Mouse (Mus musculus): ENCODE results near the gene Ppp6r3. TPM values are rescaled to one million over a fixed set of nuclear protein-coding genes. Genes with fewer than 3 reads are reported as not detected.

Ppp6r3 gene
- polyA plus RNA-seq, 1 experiment, result 97.4 TPM

DNA sequence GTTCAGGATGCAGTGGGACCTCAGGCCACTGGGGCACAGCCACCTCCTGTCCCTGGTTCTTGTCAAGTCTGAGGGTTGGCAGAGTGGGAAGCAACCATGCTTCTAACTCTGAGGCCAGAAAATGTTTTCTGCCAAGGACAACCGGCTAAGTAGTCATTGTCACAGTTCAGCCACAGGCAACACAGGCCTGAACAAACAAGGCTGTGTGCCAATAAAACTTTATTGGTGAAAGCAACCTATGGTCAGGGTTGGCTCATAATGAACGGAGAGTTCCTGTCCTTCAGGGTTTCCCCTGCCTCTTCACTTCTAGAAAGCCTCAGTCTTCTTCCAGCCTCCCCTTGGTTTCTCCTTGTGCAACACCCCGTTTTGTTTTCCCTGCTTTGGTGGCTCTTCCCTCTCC lies 139.7 kb downstream of the Ppp6r3 start:
- no peak overlapping the region for H3K27ac ChIP-seq (ENCODE audit: control insufficient read depth, insufficient read depth, low read length)
- H3K27me3 ChIP-seq (ENCODE audit: control insufficient read depth, insufficient read depth, low read length), result no peaks in the 10 kb centered on the region
- WGBS, result 87% methylated on average over 3 of the region's 3 CpGs
- TF ChIP-seq POLR2A (IDR thresholded peaks at IDR 0.05; ENCODE audit: control insufficient read depth, extremely low read depth, insufficient read depth, low read length, poor library complexity) (no peak), CTCF (IDR thresholded peaks at IDR 0.05; ENCODE audit: borderline replicate concordance, control insufficient read depth, extremely low read depth, insufficient read depth, low read length, poor library complexity) (no peak)
- H3K4me1 ChIP-seq (replicated peaks; ENCODE audit: control insufficient read depth, insufficient read depth, low read length), result peaks cover 42% of the 10 kb centered on the region
- DNase-seq, result no peak
- H3K36me3 ChIP-seq (ENCODE audit: control insufficient read depth, insufficient read depth, low read length), result no peaks in the 10 kb centered on the region
- no peak overlapping the region for H3K4me3 ChIP-seq (ENCODE audit: control insufficient read depth, insufficient read depth, low read length)

DNA sequence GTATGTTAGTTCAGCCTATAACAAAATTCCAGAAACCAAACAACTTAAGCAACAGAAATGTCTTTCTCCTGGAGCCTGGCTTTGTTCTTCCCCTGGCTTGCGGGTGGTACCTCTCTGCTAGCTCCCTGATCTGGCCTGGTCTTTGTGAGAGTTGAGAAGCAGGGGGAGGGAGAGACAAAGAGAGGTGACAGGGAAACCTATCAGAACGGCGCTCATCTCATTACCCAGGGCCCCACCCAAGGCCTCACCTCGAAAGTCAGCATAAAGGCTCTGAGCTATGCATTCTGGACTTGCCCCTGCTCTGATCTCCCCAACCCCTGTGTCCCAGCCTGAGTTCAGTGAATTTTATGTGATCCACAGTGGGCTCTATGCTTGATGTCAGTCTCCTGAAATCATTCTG lies 140.9 kb downstream of the Ppp6r3 start:
- H3K27ac ChIP-seq (ENCODE audit: control insufficient read depth, insufficient read depth, low read length), result no peak overlapping the region
- no peak for DNase-seq

DNA sequence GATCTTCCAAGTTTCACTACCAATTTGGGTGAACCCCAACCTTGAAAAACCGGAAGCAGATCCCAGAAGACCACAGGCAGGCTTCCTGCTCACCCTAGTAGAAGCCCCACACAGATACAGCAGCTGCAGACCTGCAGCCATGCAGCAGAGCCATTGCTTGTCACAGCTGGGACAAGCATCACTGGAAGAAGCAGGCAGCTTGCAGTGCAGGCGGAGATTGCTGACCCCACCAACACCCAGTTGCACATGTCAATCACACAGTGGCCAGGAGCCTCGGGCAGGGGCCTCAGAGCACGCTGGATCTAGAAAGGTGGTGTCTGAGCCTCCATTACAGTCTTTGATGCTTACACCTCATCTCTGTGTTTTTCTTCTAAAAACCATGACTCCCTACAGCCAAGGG lies 141.4 kb downstream of the Ppp6r3 start:
- WGBS, result 51% methylated on average over 4 of the region's 4 CpGs
- DNase-seq, result no peak
- Histone ChIP-seq H3K27me3 (ENCODE audit: control insufficient read depth, insufficient read depth, low read length) (no peaks in the 10 kb centered on the region), H3K4me1 (replicated peaks; ENCODE audit: control insufficient read depth, insufficient read depth, low read length) (peaks cover 38% of the 10 kb centered on the region), H3K4me3 (ENCODE audit: control insufficient read depth, insufficient read depth, low read length) (no peak overlapping the region), H3K36me3 (ENCODE audit: control insufficient read depth, insufficient read depth, low read length) (no peaks in the 10 kb centered on the region), H3K27ac (ENCODE audit: control insufficient read depth, insufficient read depth, low read length) (no peak overlapping the region)
- no peak for TF ChIP-seq POLR2A (IDR thresholded peaks at IDR 0.05; ENCODE audit: control insufficient read depth, extremely low read depth, insufficient read depth, low read length, poor library complexity)
- TF ChIP-seq CTCF (IDR thresholded peaks at IDR 0.05; ENCODE audit: borderline replicate concordance, control insufficient read depth, extremely low read depth, insufficient read depth, low read length, poor library complexity), result no peak

More for the DNA sequence above, 140.9 kb downstream of the Ppp6r3 start:
- 76% methylated on average over 4 of the region's 4 CpGs for WGBS
- Histone ChIP-seq H3K4me1 (replicated peaks; ENCODE audit: control insufficient read depth, insufficient read depth, low read length) (peaks cover 39% of the 10 kb centered on the region), H3K36me3 (ENCODE audit: control insufficient read depth, insufficient read depth, low read length) (no peaks in the 10 kb centered on the region), H3K27me3 (ENCODE audit: control insufficient read depth, insufficient read depth, low read length) (no peaks in the 10 kb centered on the region), H3K4me3 (ENCODE audit: control insufficient read depth, insufficient read depth, low read length) (no peak overlapping the region)
- TF ChIP-seq CTCF (IDR thresholded peaks at IDR 0.05; ENCODE audit: borderline replicate concordance, control insufficient read depth, extremely low read depth, insufficient read depth, low read length, poor library complexity), result no peak
- TF ChIP-seq POLR2A (IDR thresholded peaks at IDR 0.05; ENCODE audit: control insufficient read depth, extremely low read depth, insufficient read depth, low read length, poor library complexity), result no peak

DNA sequence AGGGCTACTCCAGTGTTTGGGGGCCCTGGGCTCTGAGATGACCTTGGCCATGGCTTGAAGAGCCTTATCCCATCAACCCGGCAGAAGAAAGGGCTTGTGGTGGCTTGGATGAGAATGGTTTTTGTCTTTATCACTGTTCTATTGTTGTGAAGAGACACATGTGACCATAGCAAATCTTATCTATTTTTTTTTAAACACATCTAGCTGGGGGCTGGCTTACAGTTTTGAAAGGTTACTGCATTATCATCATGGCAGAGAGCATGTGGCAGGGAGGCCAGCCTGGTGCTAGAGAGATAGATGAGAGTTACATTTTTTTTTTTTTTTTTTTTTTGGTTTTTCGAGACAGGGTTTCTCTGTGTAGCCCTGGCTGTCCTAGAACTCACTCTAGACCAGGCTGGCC lies 143.6 kb downstream of the Ppp6r3 start:
- no peak for TF ChIP-seq POLR2A (IDR thresholded peaks at IDR 0.05; ENCODE audit: control insufficient read depth, extremely low read depth, insufficient read depth, low read length, poor library complexity)
- TF ChIP-seq CTCF (IDR thresholded peaks at IDR 0.05; ENCODE audit: borderline replicate concordance, control insufficient read depth, extremely low read depth, insufficient read depth, low read length, poor library complexity), result no peak
- 87% methylated on average over 2 of the region's 2 CpGs for whole genome bisulfite sequencing
- H3K36me3 ChIP-seq (ENCODE audit: control insufficient read depth, insufficient read depth, low read length), result no peaks in the 10 kb centered on the region
- no peak for DNase-seq
- H3K27ac ChIP-seq (ENCODE audit: control insufficient read depth, insufficient read depth, low read length), result no peak overlapping the region
- no peaks in the 10 kb centered on the region for H3K27me3 ChIP-seq (ENCODE audit: control insufficient read depth, insufficient read depth, low read length)
- H3K4me1 ChIP-seq (replicated peaks; ENCODE audit: control insufficient read depth, insufficient read depth, low read length), result peaks cover 34% of the 10 kb centered on the region
- H3K4me3 ChIP-seq (ENCODE audit: control insufficient read depth, insufficient read depth, low read length), result no peak overlapping the region

DNA sequence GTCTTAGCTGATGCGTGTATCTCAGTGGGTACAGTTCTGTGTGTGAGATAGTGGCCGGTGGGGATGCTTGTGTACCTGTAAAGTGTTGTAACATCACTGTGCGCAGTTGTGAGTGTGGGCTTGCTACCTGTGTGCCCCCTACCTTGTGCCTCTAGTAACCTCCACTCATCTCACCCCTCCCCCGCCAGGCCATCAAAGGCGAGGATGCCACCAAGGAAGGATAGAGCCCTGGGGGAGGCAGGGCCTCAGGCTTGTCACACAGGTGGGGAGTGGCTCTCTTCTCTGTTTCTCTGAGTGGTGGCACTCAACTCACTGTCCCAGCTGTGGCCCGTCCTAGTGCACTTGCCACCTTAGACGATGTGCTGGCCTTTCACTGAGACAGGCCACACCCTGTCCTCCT lies 144.5 kb downstream of the Ppp6r3 start:
- no peak overlapping the region for H3K4me3 ChIP-seq (ENCODE audit: control insufficient read depth, insufficient read depth, low read length)
- no peaks in the 10 kb centered on the region for H3K36me3 ChIP-seq (ENCODE audit: control insufficient read depth, insufficient read depth, low read length)
- WGBS, result 40% methylated on average over 7 of the region's 7 CpGs
- no peak for DNase-seq
- H3K27me3 ChIP-seq (ENCODE audit: control insufficient read depth, insufficient read depth, low read length), result no peaks in the 10 kb centered on the region
- no peak overlapping the region for H3K27ac ChIP-seq (ENCODE audit: control insufficient read depth, insufficient read depth, low read length)
- H3K4me1 ChIP-seq (replicated peaks; ENCODE audit: control insufficient read depth, insufficient read depth, low read length), result peaks cover 29% of the 10 kb centered on the region
- no peak for TF ChIP-seq POLR2A (IDR thresholded peaks at IDR 0.05; ENCODE audit: control insufficient read depth, extremely low read depth, insufficient read depth, low read length, poor library complexity)
- TF ChIP-seq CTCF (IDR thresholded peaks at IDR 0.05; ENCODE audit: borderline replicate concordance, control insufficient read depth, extremely low read depth, insufficient read depth, low read length, poor library complexity), result no peak

DNA sequence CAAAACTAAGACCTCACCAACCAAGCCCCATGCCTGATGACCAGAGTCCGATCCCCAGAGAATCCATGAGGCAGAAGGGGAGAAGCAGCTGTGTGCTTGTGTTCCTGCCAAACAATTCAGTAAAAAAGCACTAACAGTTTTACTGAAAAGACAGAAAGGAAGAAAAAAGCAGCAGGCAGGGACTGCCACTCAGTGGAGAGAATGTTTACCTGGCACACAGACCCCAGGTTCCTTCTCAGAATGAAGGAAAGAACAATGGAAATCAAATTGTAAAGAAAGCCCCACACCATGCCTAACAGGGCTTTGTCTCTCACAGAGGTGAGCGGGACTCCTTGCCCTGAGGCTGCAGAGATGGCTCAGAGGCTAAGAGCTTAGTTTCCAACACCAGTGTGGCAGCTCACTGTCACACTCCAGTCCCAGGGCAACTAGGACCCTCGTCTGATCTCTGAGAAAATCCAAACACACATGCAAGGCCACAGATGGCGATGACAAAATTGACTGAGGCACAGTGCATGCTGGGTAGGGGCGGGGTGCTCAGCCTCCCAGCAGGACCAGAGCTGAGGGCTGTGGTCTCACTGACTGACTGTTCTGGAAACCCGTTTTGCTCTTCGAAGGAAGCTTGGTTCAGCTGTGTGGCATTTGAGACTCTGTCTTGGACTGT lies 146.3 kb downstream of the Ppp6r3 start:
- H3K36me3 ChIP-seq (ENCODE audit: control insufficient read depth, insufficient read depth, low read length), result no peaks in the 10 kb centered on the region
- 48% methylated on average over 7 of the region's 7 CpGs for WGBS
- no peaks in the 10 kb centered on the region for H3K27me3 ChIP-seq (ENCODE audit: control insufficient read depth, insufficient read depth, low read length)
- TF ChIP-seq POLR2A (IDR thresholded peaks at IDR 0.05; ENCODE audit: control insufficient read depth, extremely low read depth, insufficient read depth, low read length, poor library complexity) (no peak), CTCF (IDR thresholded peaks at IDR 0.05; ENCODE audit: borderline replicate concordance, control insufficient read depth, extremely low read depth, insufficient read depth, low read length, poor library complexity) (no peak)
- H3K27ac ChIP-seq (ENCODE audit: control insufficient read depth, insufficient read depth, low read length), result no peak overlapping the region
- H3K4me1 ChIP-seq (replicated peaks; ENCODE audit: control insufficient read depth, insufficient read depth, low read length), result peaks cover 25% of the 10 kb centered on the region
- H3K4me3 ChIP-seq (ENCODE audit: control insufficient read depth, insufficient read depth, low read length), result no peak overlapping the region
- DNase-seq, result no peak

Measured in thymus, adult 2 months (tissue).